ENCODE assay signal across 21 mouse cellular contexts in the genomic region with DNA sequence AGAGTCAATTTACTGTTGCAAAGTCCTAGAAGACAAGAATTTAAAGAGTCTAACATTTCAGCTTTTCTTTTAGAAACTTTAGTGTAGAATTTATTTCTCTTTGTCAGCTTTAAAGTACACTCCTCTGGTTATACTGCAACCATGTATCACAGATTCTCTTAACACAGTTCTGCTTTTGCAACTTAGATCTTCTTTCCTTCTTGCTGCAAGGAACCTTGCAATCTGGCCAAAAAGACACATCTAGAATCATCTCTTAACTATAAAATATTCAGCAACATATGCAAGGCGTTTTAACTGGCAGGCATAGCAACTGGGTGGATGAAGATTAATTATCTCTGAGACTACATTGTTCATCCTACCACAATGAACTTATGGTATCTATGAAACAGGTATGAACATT.
DNase-seq lines count a peak whose midpoint lies in the region; ATAC-seq lines count a peak whose summit lies in the region.
"Had no signal": no experiment of that assay in that cellular context is flagged by ENCODE, and none has a peak within 500 bp of the region (broad histone marks: within the 10 kb centered on the region; RNA-seq: fewer than 3 reads in every experiment).

No protein-coding gene starts in this region.

- no peak for DNase-seq in frontal cortex, postnatal 25 days (ENCODE audit: low spot score in 2 of 2)
- DNase-seq in layer of hippocampus, adult 9-11 months, result peak; percentile 3
- no peak for DNase-seq in layer of hippocampus, postnatal 10 days (ENCODE audit: low spot score in 2 of 2)
- no peak for DNase-seq in spleen, postnatal 14 days (ENCODE audit: low spot score in 2 of 2)
- DNase-seq: adrenal gland, adult 8-10 months; adrenal gland, postnatal 14 days; adrenal gland, postnatal 36 days; B cell, adult 2 months; cerebellum, adult 11 months; cerebellum, adult 18-20 months; cerebellum, adult 8-10 months; cerebellum, adult 9-11 months; cerebellum, postnatal 14 days; cerebellum, postnatal 36 days; embryo, embryonic 11 days had no signal

- peak; percentile 96 for ATAC-seq in frontal cortex, adult (ENCODE audit: low TSS enrichment)
- ATAC-seq: activated CD4-positive, CD25-positive, alpha-beta regulatory T cell, adult 4 months; CD4-positive, CD25-positive, alpha-beta regulatory T cell, adult 4 months; forebrain, embryonic 14.5 days; forebrain, embryonic 16.5 days; Patski had no signal
